Mouse (Mus musculus) small intestine, adult 2 months (tissue): Measurements from ENCODE around the gene Rabggta.

Experiments used
- CTCF ChIP-seq: fragments of 200-500 bp; IDR thresholded peaks from 2 replicates; pipeline ENCODE4 v1.5.1; 2012; ENCODE audit warnings: low read depth, mild to moderate bottlenecking, control low read depth, inconsistent platforms, low read length, moderate library complexity, mixed read lengths; ENCODE audit not compliant: insufficient replicate concordance, insufficient read length; ENCODE audit errors: extremely low read depth
- POLR2A ChIP-seq: fragments of 200-500 bp; IDR thresholded peaks from 2 replicates; pipeline ENCODE4 v1.6.1; 2012; ENCODE audit warnings: low read depth, mild to moderate bottlenecking, control low read depth, inconsistent platforms, low read length, moderate library complexity

DNA sequence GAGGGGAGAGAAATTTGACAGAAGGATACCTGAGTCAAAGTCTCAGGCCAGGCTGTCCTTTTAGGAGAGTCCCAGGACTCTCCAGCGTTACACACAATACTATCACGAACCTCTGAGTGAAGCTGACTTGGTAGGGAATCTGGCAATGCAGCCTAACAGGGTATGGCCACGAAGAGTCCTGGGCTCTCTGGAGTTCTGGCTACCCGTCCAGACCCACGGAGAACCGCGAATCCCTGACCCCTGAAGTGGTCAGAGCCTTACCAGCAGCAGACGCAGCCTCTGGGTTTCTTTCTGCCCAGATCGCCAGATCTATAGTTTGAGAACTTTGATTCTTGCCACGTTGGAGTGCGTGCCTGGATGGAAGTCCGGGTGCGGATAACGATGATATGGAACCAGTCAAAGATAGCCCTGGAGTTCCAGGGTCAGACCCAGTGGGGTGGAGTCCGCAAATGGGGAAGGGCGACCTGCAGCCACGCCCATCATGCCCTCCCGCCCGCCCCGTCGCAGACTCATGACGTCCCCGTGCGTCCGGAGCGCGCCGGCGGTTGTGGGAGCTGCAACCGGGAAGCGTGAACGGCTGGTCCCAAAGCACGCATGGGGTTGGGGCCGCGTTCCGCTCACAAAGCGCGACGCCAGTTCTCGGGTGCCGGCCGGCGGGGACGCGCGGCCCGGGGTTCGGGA, 23.3 kb upstream of the Rabggta start, which contains the start of the genes Dhrs1 and Nop9:
- TF ChIP-seq CTCF (no peak), POLR2A (peak; percentile 76)
